Mouse (Mus musculus): Measurements from ENCODE around the gene Cand1.

Gene Cand1

GRCm38 (mm10) chr10:119211251-119211650, 28.6 kb downstream of the Cand1 start:
- no peak for DNase-seq (ENCODE audit: low spot score in 2 of 2)

DNA sequence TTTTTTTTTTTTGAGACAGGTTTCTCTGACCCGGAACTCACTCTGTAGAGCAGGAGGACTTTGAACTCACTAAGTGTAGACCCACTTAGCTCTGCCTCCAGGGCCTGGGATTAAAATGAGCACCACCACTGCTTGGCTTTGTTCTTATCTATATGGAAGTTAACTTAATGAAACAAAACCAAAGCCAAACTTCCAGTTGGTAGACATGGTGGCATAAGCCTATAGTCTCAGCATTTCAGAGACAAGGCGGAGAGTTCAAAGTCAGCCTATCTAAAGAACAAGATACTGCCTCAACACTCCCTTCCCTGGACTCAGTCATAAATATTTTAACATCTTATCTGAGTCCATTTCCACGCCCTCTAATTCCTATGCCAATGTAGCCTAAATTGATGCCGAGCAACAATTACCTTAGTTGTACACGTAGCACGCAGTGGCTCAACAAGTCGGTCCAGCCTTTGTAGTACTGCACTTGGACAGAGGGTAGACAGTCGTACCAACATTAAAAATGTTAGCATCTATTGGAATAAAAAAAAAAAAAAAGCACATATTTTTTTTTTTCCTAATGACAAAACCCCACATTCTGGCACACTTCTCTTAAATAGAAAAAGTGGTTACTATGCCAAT, 33.4 kb downstream of the Cand1 start:
- no peak for DNase-seq (ENCODE audit: low spot score in 2 of 2)

- no peak for DNase-seq (ENCODE audit: low spot score in 2 of 2)
These were observed 34.6 kb downstream of the Cand1 start for GRCm38 (mm10) chr10:119205229-119205628.

DNA sequence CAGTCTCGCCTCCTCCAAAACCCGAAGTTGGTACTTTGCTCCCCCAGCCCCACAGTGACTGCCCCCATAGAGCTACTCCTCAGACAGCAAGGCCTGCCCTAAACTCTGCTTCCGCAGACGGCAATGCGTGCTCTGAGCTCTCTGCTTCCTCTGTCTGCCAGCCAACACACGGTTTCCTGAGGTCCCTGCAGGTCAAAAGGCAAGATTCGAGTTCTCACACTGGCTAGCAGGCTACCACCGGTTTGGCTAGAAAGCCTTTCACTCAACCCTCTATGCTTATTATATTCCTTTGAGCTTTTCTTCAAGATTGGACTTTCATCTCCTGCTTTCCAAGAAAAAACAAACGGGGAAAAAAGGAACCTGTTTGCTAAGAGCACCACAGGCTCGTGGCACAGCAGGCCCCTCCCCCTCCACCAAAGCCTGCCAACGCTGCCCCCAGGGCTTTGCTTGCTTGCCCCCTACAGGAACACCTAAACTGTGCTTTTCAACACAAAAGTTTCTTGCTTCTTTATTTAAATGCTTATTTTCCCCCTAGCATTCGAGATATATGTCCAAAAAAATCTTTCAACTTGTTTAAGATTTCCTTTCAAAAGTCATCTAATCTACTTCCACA, 35.4 kb downstream of the Cand1 start:
- no peak for DNase-seq (ENCODE audit: low spot score in 2 of 2)

- DNase-seq (ENCODE audit: low spot score in 2 of 2): no peak
These were observed 40.0 kb downstream of the Cand1 start for GRCm38 (mm10) chr10:119199864-119200263.

GRCm38 (mm10) chr10:119198186-119198880, 41.5 kb downstream of the Cand1 start:
- DNase-seq (ENCODE audit: low spot score in 2 of 2): no peak

DNA sequence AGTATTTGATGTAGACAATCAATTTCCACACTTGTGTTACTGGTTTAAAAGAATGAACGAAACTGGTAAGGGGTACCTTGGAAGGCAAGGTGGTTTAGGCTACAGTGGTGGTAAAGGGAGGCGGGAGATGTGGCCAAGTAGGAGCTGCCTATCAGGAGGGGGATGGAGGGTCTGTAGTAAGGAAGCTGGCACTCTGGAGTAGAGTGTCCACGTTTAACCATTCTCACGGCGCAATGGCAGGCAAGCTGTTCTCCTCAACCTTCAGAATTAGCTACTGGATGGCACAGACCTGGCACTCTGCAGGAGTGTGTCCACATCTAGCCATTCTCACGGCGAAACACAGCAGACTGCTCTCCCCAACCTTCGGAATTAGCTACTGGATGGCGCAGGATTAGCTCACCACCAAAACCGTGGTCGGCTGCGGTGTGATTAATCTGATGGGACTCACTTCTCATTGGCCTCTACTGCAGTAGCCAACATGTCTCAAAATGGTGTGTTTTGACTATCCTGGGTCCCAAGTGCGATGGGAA, 42.2 kb downstream of the Cand1 start:
- no peak for DNase-seq (ENCODE audit: low spot score in 2 of 2)

DNA sequence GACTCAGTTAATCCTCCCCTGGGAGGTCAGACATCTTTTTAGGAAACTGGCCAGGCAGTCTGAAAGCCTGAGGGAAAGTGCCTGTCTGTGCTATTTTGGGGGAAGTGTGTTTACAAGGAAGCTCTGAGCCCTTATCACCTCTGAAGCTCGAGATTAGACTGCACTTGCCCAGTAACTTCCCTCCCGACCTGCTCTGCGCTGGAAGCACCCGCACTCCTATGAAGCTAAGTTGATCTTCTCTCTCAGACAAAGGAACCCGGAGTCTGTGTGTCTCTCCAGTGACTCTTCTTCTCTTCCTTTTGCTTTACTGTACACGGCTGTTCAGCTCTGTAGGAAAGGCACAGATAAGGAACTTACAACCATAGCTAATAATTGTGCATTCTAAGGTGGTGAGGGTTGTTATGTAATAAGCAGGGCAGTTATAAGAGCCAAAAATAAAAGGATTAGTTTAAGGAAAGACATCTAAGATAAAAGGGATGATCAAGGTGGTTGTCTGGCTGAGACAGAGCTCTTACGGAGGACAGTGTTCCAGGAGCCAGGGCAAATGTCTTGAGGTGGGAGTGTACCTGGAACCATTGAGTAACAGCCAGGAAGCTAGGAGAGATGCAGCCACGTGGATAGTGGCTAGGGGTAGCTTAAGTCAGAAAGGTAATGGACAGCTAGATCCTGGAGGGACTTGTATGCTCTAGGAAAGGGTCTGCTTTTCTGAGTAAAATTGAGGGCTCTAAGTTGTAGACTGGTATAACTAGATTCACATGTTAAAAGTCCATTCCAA, 47.1 kb downstream of the Cand1 start:
- no peak for DNase-seq (ENCODE audit: low spot score in 2 of 2)

GRCm38 (mm10) chr10:119187720-119188119, 52.1 kb downstream of the Cand1 start:
- DNase-seq (ENCODE audit: low spot score in 2 of 2): no peak

DNA sequence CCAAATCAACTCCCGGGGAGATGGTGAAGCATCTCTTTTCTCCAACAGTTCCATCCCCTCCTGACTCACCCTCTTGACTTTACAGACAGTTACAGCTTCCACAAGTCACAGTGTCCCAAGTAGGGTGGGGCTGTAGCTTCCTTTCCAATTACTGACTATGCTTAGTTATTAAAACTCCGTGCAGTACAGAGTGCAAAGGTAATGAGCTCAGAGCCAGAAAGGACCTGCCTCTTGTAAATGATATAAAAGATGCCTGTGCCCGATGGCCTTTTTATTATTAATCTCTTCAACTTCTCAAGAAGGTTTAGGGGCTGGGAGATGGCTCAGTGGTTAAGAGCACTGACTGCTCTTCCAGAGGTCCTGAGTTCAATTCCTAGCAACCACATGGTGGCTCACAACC, 70.2 kb downstream of the Cand1 start:
- DNase-seq (ENCODE audit: low spot score in 2 of 2): no peak

GRCm38 (mm10) chr10:119169237-119169636, 70.6 kb downstream of the Cand1 start:
- no peak for DNase-seq (ENCODE audit: low spot score in 2 of 2)

DNA sequence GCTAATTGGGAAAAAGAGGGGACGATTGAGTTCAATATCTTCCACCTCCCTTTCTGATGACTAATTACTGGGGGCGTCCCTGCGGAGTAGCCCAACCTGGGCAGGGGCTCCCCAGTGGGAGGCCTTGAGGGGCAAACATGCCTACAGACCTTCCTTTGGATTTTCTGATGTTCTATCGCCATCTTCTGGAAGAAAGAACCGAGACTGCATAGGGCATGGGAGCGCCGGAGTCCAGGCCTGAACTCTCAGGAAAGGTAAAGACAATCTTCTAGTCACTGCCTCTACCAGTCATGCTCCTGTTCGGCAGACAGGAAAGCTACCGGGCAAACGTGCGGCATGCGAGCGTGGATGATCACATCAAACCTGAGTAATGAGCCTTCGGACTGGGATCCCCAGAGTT, 71.1 kb downstream of the Cand1 start:
- peak in 1 of 2 experiments; percentile 3 for DNase-seq (ENCODE audit: low spot score in 2 of 2)

GRCm38 (mm10) chr10:119167858-119168257, 72.0 kb downstream of the Cand1 start:
- DNase-seq (ENCODE audit: low spot score in 2 of 2): no peak

- DNase-seq (ENCODE audit: low spot score in 2 of 2): no peak
These were observed 74.8 kb downstream of the Cand1 start for GRCm38 (mm10) chr10:119165051-119165450.

GRCm38 (mm10) chr10:119161820-119162382, 78.0 kb downstream of the Cand1 start:
- DNase-seq (ENCODE audit: low spot score in 2 of 2): no peak

GRCm38 (mm10) chr10:119160161-119160560, 79.7 kb downstream of the Cand1 start:
- no peak for DNase-seq (ENCODE audit: low spot score in 2 of 2)

- DNase-seq (ENCODE audit: low spot score in 2 of 2): no peak
These were observed 90.6 kb downstream of the Cand1 start for GRCm38 (mm10) chr10:119149261-119149660.
